Mouse (Mus musculus): ENCODE results near the gene Abhd5. TPM values are rescaled to one million over a fixed set of nuclear protein-coding genes. Genes with fewer than 3 reads are reported as not detected.

The Abhd5 gene
- total RNA-seq, 2 experiments from 2014 or later = 19.6 to 20.9 TPM

DNA sequence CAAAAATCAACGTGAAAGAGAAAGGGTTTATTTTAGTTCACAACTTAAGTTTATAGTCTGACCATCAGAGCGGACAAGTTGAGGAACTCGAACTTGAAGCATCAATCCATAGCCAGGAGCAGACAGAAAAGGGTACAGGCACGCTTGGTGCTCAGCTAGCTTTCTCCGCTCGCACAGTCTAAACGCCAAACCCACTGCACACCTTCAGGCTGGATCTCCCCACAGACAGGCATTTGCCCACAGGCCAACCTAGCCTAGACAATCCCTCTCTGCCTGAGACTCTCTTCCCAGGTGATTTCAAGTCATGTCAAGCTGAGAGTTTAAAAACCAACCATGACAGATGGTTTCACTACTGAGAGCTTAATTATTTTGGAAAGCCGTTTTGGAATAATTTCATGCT is 6.8 kb upstream of the Abhd5 start:
- no peak for DNase-seq (ENCODE audit: low spot score in 2 of 2)
- intact Hi-C loops (cut with DNase I) = no loop called here

DNA sequence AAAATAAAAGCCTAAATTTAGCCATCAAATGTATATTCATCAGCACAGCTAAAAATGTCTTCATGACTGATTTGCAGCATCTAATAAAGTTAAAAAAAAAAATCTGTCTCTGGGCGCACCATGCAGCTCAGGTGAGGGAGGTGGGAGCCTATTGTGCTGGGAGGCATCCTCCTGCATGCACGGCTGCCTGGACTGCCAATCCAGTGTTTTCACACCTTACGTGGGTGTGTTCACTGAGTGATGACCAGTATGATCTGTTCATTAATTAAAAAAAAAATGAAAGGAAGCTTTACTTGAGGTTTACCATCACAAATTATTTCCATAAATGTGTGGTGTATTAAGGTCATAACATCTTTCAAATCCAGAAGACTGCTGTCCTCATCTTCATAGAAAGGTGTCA is 6.1 kb upstream of the Abhd5 start:
- no peak for DNase-seq (ENCODE audit: low spot score in 2 of 2)
- intact Hi-C loops (cut with DNase I) = no loop called here

- DNase-seq (ENCODE audit: low spot score in 2 of 2) = no peak
- intact Hi-C loops (cut with DNase I) = no loop called here
Measured at GRCm38 (mm10) chr9:122346059-122346458, 5.3 kb upstream of the Abhd5 start.

GRCm38 (mm10) chr9:122347882-122348281 is 3.5 kb upstream of the Abhd5 start:
- intact Hi-C loops (cut with DNase I) = no loop called here
- no peak for DNase-seq (ENCODE audit: low spot score in 2 of 2)

DNA sequence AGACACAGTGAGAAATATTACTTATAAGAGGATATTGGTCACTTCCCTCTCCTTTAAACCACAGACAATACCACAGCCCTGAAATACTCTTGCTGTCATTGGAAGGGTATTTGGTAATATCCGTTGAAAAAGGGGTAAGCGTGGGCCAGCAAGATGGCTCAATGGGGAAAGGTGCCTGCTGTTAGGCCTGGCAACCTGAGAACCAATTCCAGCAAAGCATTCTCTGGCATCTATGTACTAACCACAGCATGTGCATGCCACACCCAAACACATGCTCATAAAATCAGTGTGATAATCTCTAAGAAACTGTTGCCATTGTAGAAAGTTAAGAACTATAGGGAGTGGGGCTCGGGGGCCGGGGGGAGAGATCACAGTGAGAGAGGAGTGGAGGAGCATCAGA is 2.1 kb upstream of the Abhd5 start:
- intact Hi-C loops (cut with DNase I) = no loop called here
- no peak for DNase-seq (ENCODE audit: low spot score in 2 of 2)

DNA sequence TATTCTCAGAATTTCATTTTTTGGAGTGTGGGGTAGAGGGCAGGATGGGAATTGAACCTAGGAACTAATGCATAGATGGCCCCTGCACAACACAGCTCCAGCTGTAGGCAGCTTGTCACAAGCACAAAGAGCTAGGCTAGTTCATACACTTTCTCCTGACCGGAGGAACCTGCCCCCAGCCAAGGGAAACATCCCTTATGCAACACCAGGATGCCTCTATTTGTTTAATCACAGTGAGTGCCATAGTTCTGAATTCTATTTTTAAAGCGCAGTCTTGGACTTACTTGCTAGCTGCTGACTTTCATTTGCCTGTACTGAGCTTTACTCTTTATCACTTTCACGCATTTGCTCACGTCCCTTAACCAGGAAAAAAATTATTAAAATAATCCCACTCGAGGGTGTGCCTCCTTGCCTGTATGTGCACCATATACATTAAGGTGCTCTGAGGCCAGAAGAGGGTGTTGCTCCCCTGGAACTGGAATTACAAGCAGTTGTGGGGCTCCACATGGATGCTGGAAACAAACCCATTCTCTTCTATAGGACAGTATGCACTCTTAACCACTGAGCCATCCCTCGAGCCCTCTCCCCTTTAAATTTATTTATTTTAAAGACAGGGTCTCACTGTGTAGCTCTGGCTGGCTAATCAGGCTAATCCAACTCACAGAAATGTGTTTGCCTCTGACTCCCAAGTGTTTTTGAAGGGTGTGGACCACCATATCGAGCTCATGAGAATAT is 845 bp upstream of the Abhd5 start:
- DNase-seq (ENCODE audit: low spot score in 2 of 2) = no peak
- intact Hi-C loops (cut with DNase I) = loop anchor here (2.0 to 5.0 kb wide), 2 partner anchors 106 to 222 kb away; no protein-coding TSS in a partner anchor

- DNase-seq (ENCODE audit: low spot score in 2 of 2) = no peak
- intact Hi-C loops (cut with DNase I) = loop anchor here (5.0 kb wide), 1 partner anchor 220 kb away; no protein-coding TSS in a partner anchor
Measured at GRCm38 (mm10) chr9:122352025-122352392, 601 bp downstream of the Abhd5 start.

- no peak for DNase-seq (ENCODE audit: low spot score in 2 of 2)
- intact Hi-C loops (cut with DNase I) = loop anchor here (5.0 kb wide), 1 partner anchor 219 kb away; no protein-coding TSS in a partner anchor
Measured at GRCm38 (mm10) chr9:122352911-122353310, 1.5 kb downstream of the Abhd5 start.

DNA sequence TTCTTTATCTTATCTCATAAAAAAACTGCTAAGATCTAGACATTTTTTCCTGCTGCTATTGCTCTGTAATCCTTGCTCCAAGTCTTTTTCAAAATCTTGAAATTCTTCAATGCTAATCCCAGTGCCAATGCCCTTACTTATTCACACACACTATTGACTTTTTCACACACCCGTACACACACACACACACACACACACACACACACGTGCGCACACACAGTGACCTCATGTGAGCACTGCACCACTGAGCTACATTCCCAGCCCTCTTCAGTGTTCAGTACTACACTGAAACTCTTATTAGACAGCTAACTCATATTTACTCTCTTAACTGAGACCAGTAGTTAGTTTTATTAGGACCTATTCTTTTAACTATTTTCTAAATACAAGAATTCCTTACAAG is 2.8 kb downstream of the Abhd5 start:
- intact Hi-C loops (cut with DNase I) = loop anchor here (5.0 kb wide), 1 partner anchor 218 kb away; no protein-coding TSS in a partner anchor
- no peak for DNase-seq (ENCODE audit: low spot score in 2 of 2)

- no peak for DNase-seq (ENCODE audit: low spot score in 2 of 2)
Measured at GRCm38 (mm10) chr9:122357073-122357472, 5.7 kb downstream of the Abhd5 start.

DNA sequence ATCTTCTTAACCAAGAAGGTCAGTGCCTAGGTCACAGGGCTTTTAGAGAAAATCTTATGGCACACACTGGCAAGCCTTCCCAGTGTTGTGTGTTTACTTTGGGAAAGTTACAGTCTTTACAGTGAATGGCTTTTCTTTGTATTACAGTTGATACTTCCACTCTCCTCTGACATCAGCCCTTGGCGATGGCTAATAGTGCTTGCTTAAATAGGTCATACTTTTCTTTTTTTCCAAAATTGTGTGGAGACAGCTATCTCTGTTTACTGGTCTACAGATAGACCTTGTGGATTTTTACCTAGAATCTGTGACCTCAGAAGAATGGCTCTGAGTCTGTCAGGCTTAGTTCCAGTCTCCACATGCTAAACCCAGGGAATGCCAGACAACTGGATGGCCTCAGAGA is 6.2 kb downstream of the Abhd5 start:
- intact Hi-C loops (cut with DNase I) = no loop called here
- DNase-seq (ENCODE audit: low spot score in 2 of 2) = no peak

More at GRCm38 (mm10) chr9:122357073-122357472, 5.7 kb downstream of the Abhd5 start:
- intact Hi-C loops (cut with DNase I) = no loop called here

- no peak for DNase-seq (ENCODE audit: low spot score in 2 of 2)
- intact Hi-C loops (cut with DNase I) = no loop called here
Measured at GRCm38 (mm10) chr9:122364171-122364570, 12.8 kb downstream of the Abhd5 start.

DNA sequence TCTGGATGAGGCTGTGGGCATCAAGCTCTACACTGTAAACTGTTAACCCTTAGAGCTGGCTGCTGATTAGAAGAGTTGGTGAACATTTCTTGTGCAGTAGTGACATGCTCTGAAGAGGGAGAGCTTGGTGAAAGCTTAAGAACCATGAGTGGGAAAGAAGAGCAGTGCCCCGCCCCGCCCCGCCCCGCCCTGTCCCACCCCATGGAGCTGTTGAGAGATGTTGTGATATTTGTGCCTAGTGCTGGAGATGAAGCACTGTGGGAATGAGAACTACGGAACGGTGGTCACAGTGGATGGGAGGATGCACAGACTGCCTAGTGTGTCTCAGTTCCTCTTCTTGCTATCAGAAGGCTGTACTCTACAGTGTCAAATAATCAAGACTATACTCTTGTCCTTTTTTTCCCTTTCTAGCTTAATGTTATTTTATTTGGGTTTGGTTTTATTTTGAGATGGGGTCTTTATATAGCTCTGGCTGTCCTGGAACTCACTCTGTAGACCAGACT is 18.9 kb downstream of the Abhd5 start:
- intact Hi-C loops (cut with DNase I) = no loop called here
- DNase-seq (ENCODE audit: low spot score in 2 of 2) = no peak

DNA sequence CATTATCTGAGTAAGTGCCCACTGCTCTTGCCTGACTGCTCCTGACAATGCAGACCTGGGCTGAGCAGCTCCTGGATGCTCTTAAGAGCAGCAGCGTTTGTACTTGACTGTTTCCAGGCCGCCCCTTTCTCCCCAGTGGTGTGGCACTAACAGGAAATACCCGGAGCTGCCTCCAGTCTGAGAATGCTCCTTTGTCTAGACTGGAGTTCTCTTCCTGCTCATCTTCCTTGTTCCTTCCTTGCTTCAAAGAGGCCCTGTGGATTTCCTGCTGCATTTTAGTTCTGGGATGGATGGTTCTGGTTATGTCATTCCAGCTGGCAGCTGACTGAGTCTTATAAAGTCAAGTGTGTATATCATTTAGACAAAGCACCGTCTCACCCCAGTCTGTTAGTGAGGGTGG is 21.1 kb downstream of the Abhd5 start:
- intact Hi-C loops (cut with DNase I) = no loop called here
- DNase-seq (ENCODE audit: low spot score in 2 of 2) = no peak

DNA sequence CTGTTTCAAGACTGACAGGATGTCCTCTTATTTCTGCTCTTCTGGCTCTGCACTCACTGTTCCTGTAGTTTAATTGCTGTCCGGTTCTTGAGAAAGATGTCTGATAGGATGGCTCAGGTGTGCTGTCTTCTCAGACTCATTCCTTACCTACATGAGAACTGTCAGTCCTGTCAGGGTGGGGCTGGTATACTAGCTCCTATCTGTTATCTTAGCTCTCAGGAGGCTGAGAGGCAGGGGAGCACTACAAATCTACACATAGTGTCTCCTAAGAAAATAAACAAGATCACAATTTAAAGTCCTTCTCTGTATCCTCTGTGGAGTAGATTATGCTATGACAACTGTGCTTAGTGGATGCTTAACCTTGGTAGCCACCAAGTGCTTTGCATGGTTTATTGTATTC is 21.6 kb downstream of the Abhd5 start:
- intact Hi-C loops (cut with DNase I) = no loop called here
- no peak for DNase-seq (ENCODE audit: low spot score in 2 of 2)

- DNase-seq (ENCODE audit: low spot score in 2 of 2) = no peak
- intact Hi-C loops (cut with DNase I) = no loop called here
Measured at GRCm38 (mm10) chr9:122378986-122379385, 27.6 kb downstream of the Abhd5 start.

- DNase-seq (ENCODE audit: low spot score in 2 of 2) = no peak
- intact Hi-C loops (cut with DNase I) = no loop called here
Measured at GRCm38 (mm10) chr9:122380959-122381358, 29.6 kb downstream of the Abhd5 start.

DNA sequence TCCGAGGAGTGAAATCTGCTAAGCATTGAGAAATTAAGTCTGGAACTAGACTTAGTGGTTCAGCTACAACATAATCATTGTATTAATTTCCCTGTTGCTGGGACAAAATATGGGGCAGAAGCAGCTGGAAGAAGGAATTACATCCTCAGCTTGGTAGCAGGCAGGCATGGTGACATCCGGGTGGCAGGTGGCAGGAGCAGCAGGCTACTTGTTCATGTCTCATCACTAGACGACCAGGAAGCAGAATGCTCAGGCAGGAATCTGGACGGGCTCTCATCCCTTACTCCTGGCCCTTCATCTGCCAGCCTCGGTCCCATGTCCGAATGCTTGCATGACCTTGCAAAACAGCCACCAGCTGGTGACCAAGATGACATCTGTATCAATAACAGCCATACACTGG is 30.6 kb downstream of the Abhd5 start:
- intact Hi-C loops (cut with DNase I) = no loop called here

DNA sequence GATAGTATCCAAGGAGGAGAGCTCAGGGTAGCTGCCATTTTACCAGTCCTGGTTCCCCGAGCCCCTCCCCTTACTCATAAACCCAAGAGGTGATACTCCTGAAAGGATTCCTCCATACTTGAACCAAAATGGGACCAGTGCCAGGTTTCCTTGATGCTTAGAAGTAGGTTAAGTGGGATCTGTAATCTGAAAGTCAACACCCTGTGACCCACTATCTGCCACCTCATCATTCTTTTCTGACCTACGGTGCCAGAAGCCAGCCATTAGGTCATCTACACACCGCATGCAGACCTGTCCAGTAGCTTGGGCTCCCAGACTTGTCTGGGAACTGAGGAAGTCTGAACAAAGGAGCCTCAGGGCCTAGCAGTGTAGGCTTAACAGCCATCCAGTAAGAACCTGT is 34.6 kb downstream of the Abhd5 start:
- intact Hi-C loops (cut with DNase I) = no loop called here
- no peak for DNase-seq (ENCODE audit: low spot score in 2 of 2)

More for the DNA sequence above, 30.6 kb downstream of the Abhd5 start:
- DNase-seq (ENCODE audit: low spot score in 2 of 2) = no peak

DNA sequence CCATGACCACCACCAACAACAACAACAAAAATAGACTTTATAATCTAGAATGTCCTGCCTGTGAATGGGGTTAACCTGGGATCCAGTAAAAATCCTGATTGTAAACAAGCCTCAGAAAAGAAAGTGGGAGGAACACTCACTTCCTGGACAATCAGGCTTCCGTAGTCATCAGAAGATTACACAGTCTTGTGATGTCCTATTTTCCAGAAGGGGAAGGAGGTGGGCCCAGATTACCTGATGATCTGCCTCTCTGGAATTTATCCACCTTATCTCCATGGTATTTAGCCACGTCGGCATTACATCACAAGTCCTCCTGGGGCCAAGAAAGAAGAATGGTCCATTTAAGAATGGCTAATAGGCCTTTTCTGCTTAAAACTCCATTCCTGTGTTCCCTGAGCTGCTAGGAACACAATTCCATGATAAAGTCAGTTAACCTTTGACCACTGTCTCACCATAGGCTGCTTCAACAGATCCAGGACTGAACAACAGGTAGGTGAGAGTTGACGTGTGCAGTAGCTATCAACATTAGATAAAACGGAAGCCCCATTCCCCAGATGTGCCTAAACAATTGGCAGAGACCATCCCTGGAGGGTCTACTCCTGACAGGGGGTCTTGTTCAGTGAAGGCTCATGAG is 38.0 kb downstream of the Abhd5 start:
- intact Hi-C loops (cut with DNase I) = no loop called here
- DNase-seq (ENCODE audit: low spot score in 2 of 2) = no peak

DNA sequence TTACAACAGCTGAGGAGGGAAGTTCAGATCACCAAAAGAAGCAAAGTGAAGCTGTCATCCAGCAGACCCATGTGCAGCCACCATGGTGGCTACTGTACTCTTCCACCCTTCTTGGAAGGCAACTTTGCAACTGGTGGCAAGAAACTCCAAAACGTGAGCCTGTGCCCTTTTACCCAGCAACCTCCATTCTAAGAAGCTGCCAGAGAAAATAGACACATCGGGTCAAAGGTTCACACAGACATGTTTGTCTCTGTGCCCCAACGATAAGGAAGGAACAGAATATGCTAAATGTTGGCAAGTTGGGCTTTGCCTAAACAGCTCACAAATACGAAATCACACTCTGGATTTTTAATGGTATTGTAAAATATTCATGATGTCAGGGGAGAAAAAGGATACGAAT is 44.4 kb downstream of the Abhd5 start:
- DNase-seq (ENCODE audit: low spot score in 2 of 2) = no peak
- intact Hi-C loops (cut with DNase I) = no loop called here
